Mouse (Mus musculus): ENCODE data around the gene Tnp1. TPM values are rescaled to one million over a fixed set of nuclear protein-coding genes. Genes with fewer than 3 reads are reported as not detected.

The Tnp1 gene
- polyA plus RNA-seq (2014; fragmentation: Nextera tagmentation; extraction: Ambion mirVana): not detected in 2 replicates

- no peaks in the 10 kb centered on the region for H3K9me3 ChIP-seq (ENCODE audit: control insufficient read depth, low read length)
- H3K4me3 ChIP-seq (ENCODE audit: low read depth, low read length): no peak within 1 kb of the TSS
- no peaks in the 10 kb centered on the region for H3K27me3 ChIP-seq (replicated peaks; ENCODE audit: control insufficient read depth, insufficient read depth, low read length)
- H3K27ac ChIP-seq (ENCODE audit: low read depth, low read length): no peak within 1 kb of the TSS
- whole genome bisulfite sequencing: 84% methylated on average over 12 of the region's 12 CpGs
- no peaks in the 10 kb centered on the region for H3K4me1 ChIP-seq (replicated peaks; ENCODE audit: control insufficient read depth, insufficient read depth, low read length)
- DNase-seq (ENCODE audit: low spot score) (no peak), ATAC-seq (replicated peaks; ENCODE audit: low FRiP score) (no peak)
- no peak within 1 kb of the TSS for H3K9ac ChIP-seq (ENCODE audit: low read depth, low read length)
- no peak within 1 kb of the TSS for H3K4me2 ChIP-seq
- no peaks in the 10 kb centered on the region for H3K36me3 ChIP-seq (ENCODE audit: control insufficient read depth, insufficient read depth, low read length)
Measured at GRCm38 (mm10) chr1:73015731-73016130, at the start of gene Tnp1. Tnp1 (minus strand) TSS chr1:73015909.

- Histone ChIP-seq H3K27ac (ENCODE audit: low read depth, low read length) (no peak overlapping the region), H3K4me3 (ENCODE audit: low read depth, low read length) (no peak overlapping the region), H3K9ac (ENCODE audit: low read depth, low read length) (no peak overlapping the region), H3K27me3 (replicated peaks; ENCODE audit: control insufficient read depth, insufficient read depth, low read length) (no peaks in the 10 kb centered on the region), H3K4me2 (no peak overlapping the region), H3K36me3 (ENCODE audit: control insufficient read depth, insufficient read depth, low read length) (no peaks in the 10 kb centered on the region), H3K9me3 (ENCODE audit: control insufficient read depth, low read length) (no peaks in the 10 kb centered on the region), H3K4me1 (replicated peaks; ENCODE audit: control insufficient read depth, insufficient read depth, low read length) (no peaks in the 10 kb centered on the region)
- ATAC-seq (replicated peaks; ENCODE audit: low FRiP score): no peak
- DNase-seq (ENCODE audit: low spot score): no peak
- WGBS: 59% methylated on average over 3 of the region's 3 CpGs
Measured at GRCm38 (mm10) chr1:73064336-73064735, 48.6 kb upstream of the Tnp1 start.

GRCm38 (mm10) chr1:73061491-73062233, 46.0 kb upstream of the Tnp1 start:
- Histone ChIP-seq H3K4me1 (replicated peaks; ENCODE audit: control insufficient read depth, insufficient read depth, low read length) (no peaks in the 10 kb centered on the region), H3K9ac (ENCODE audit: low read depth, low read length) (no peak overlapping the region), H3K4me3 (ENCODE audit: low read depth, low read length) (no peak overlapping the region), H3K4me2 (no peak overlapping the region), H3K27ac (ENCODE audit: low read depth, low read length) (no peak overlapping the region), H3K9me3 (ENCODE audit: control insufficient read depth, low read length) (no peaks in the 10 kb centered on the region), H3K36me3 (ENCODE audit: control insufficient read depth, insufficient read depth, low read length) (no peaks in the 10 kb centered on the region), H3K27me3 (replicated peaks; ENCODE audit: control insufficient read depth, insufficient read depth, low read length) (no peaks in the 10 kb centered on the region)
- DNase-seq (ENCODE audit: low spot score): no peak
- ATAC-seq (replicated peaks; ENCODE audit: low FRiP score): no peak
- WGBS: 72% methylated on average over 7 of the region's 7 CpGs

- Histone ChIP-seq H3K27me3 (replicated peaks; ENCODE audit: control insufficient read depth, insufficient read depth, low read length) (no peaks in the 10 kb centered on the region), H3K4me1 (replicated peaks; ENCODE audit: control insufficient read depth, insufficient read depth, low read length) (no peaks in the 10 kb centered on the region), H3K4me3 (ENCODE audit: low read depth, low read length) (no peak overlapping the region), H3K36me3 (ENCODE audit: control insufficient read depth, insufficient read depth, low read length) (no peaks in the 10 kb centered on the region), H3K9me3 (ENCODE audit: control insufficient read depth, low read length) (no peaks in the 10 kb centered on the region), H3K4me2 (no peak overlapping the region), H3K9ac (ENCODE audit: low read depth, low read length) (no peak overlapping the region), H3K27ac (ENCODE audit: low read depth, low read length) (no peak overlapping the region)
- 59% methylated on average over 3 of the region's 3 CpGs for WGBS
- ATAC-seq (replicated peaks; ENCODE audit: low FRiP score) (no peak), DNase-seq (ENCODE audit: low spot score) (no peak)
Measured at GRCm38 (mm10) chr1:73060271-73060670, 44.6 kb upstream of the Tnp1 start.

- H3K27ac ChIP-seq (ENCODE audit: low read depth, low read length): no peak overlapping the region
- no peak overlapping the region for H3K4me2 ChIP-seq
- H3K9me3 ChIP-seq (ENCODE audit: control insufficient read depth, low read length): no peaks in the 10 kb centered on the region
- ATAC-seq (replicated peaks; ENCODE audit: low FRiP score) (no peak), DNase-seq (ENCODE audit: low spot score) (no peak)
- WGBS: 77% methylated on average over 3 of the region's 3 CpGs
- H3K27me3 ChIP-seq (replicated peaks; ENCODE audit: control insufficient read depth, insufficient read depth, low read length): no peaks in the 10 kb centered on the region
- H3K36me3 ChIP-seq (ENCODE audit: control insufficient read depth, insufficient read depth, low read length): no peaks in the 10 kb centered on the region
- H3K4me3 ChIP-seq (ENCODE audit: low read depth, low read length): no peak overlapping the region
- no peaks in the 10 kb centered on the region for H3K4me1 ChIP-seq (replicated peaks; ENCODE audit: control insufficient read depth, insufficient read depth, low read length)
- H3K9ac ChIP-seq (ENCODE audit: low read depth, low read length): no peak overlapping the region
Measured at GRCm38 (mm10) chr1:73056266-73057001, 40.7 kb upstream of the Tnp1 start.

GRCm38 (mm10) chr1:73055820-73056219, 40.1 kb upstream of the Tnp1 start:
- no peaks in the 10 kb centered on the region for H3K36me3 ChIP-seq (ENCODE audit: control insufficient read depth, insufficient read depth, low read length)
- ATAC-seq (replicated peaks; ENCODE audit: low FRiP score) (no peak), DNase-seq (ENCODE audit: low spot score) (no peak)
- no peak overlapping the region for H3K9ac ChIP-seq (ENCODE audit: low read depth, low read length)
- H3K4me1 ChIP-seq (replicated peaks; ENCODE audit: control insufficient read depth, insufficient read depth, low read length): no peaks in the 10 kb centered on the region
- H3K9me3 ChIP-seq (ENCODE audit: control insufficient read depth, low read length): no peaks in the 10 kb centered on the region
- no peaks in the 10 kb centered on the region for H3K27me3 ChIP-seq (replicated peaks; ENCODE audit: control insufficient read depth, insufficient read depth, low read length)
- no peak overlapping the region for H3K27ac ChIP-seq (ENCODE audit: low read depth, low read length)
- no peak overlapping the region for H3K4me3 ChIP-seq (ENCODE audit: low read depth, low read length)
- 69% methylated on average over 3 of the region's 3 CpGs for WGBS
- H3K4me2 ChIP-seq: no peak overlapping the region

GRCm38 (mm10) chr1:73055206-73055605, 39.5 kb upstream of the Tnp1 start:
- no peaks in the 10 kb centered on the region for H3K27me3 ChIP-seq (replicated peaks; ENCODE audit: control insufficient read depth, insufficient read depth, low read length)
- ATAC-seq (replicated peaks; ENCODE audit: low FRiP score): no peak
- H3K9me3 ChIP-seq (ENCODE audit: control insufficient read depth, low read length): no peaks in the 10 kb centered on the region
- 78% methylated on average over 6 of the region's 6 CpGs for WGBS
- H3K9ac ChIP-seq (ENCODE audit: low read depth, low read length): no peak overlapping the region
- no peaks in the 10 kb centered on the region for H3K36me3 ChIP-seq (ENCODE audit: control insufficient read depth, insufficient read depth, low read length)
- no peak for DNase-seq (ENCODE audit: low spot score)
- no peak overlapping the region for H3K27ac ChIP-seq (ENCODE audit: low read depth, low read length)
- H3K4me3 ChIP-seq (ENCODE audit: low read depth, low read length): no peak overlapping the region
- H3K4me1 ChIP-seq (replicated peaks; ENCODE audit: control insufficient read depth, insufficient read depth, low read length): no peaks in the 10 kb centered on the region
- no peak overlapping the region for H3K4me2 ChIP-seq

- H3K4me1 ChIP-seq (replicated peaks; ENCODE audit: control insufficient read depth, insufficient read depth, low read length): no peaks in the 10 kb centered on the region
- 64% methylated on average over 9 of the region's 9 CpGs for WGBS
Measured at GRCm38 (mm10) chr1:73053545-73054326, 38.0 kb upstream of the Tnp1 start.

More at GRCm38 (mm10) chr1:73053545-73054326, 38.0 kb upstream of the Tnp1 start:
- H3K27ac ChIP-seq (ENCODE audit: low read depth, low read length): no peak overlapping the region
- no peaks in the 10 kb centered on the region for H3K36me3 ChIP-seq (ENCODE audit: control insufficient read depth, insufficient read depth, low read length)
- H3K4me2 ChIP-seq: no peak overlapping the region
- H3K9me3 ChIP-seq (ENCODE audit: control insufficient read depth, low read length): no peaks in the 10 kb centered on the region
- H3K27me3 ChIP-seq (replicated peaks; ENCODE audit: control insufficient read depth, insufficient read depth, low read length): no peaks in the 10 kb centered on the region
- DNase-seq (ENCODE audit: low spot score) (no peak), ATAC-seq (replicated peaks; ENCODE audit: low FRiP score) (no peak)
- H3K4me3 ChIP-seq (ENCODE audit: low read depth, low read length): no peak overlapping the region
- no peak overlapping the region for H3K9ac ChIP-seq (ENCODE audit: low read depth, low read length)

Data from liver, embryonic 11.5 days (tissue).